Mouse (Mus musculus): ENCODE measurements around the gene Tln2.

DNA sequence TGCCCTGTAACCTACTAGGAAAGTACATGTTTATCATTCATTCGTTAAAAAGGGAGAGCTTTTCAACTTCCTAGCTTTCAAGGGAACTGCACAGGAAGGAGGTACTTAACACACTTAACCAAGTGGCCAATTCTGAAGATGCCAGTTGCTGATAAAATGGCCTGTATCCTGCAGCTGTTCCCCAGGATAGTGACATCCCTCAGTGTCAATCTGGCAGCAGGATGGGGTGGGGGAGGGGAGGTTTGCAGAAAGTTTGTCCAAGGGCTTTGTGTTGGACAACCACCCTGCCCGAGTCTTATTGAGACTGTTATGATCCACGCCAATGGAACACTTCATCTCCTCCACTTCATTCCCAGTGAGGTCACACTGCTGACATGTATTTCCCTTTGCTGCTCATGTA is 50.0 kb downstream of the Tln2 start:
- TF ChIP-seq EP300 (IDR thresholded peaks at IDR 0.05; ENCODE audit: low read depth) (no peak), CTCF (IDR thresholded peaks at IDR 0.05; ENCODE audit: low read depth) (no peak)

All from liver, embryonic 14.5 days (tissue).